Mouse (Mus musculus) forebrain, embryonic 16.5 days (tissue): ENCODE data around the gene C8a. TPM values are rescaled to one million over a fixed set of nuclear protein-coding genes. Genes with fewer than 3 reads are reported as not detected.

Source experiments
- polyA plus RNA-seq: library from polyadenylated mRNA; unstranded; fragments of >200 nt; fragmentation: Nextera tagmentation; extraction: Ambion mirVana; gene quantifications from 2 replicates; pipeline ENCODE4 v1.2.1, GENCODE M21; 2015

The C8a gene
- polyA plus RNA-seq, 1 experiment from 2014 or later = not detected

Other genes starting within 250 kb of the C8a start
- gene C8b, start 110.1 kb downstream of the C8a start, polyA plus RNA-seq = 0.25 TPM in 1 of 2 replicates, not detected in the other
- gene Gm17662, start 19.1 kb downstream of the C8a start, polyA plus RNA-seq = not detected in 2 replicates
- 0.07 and 0.28 TPM in 2 replicates for gene Fyb2, start 37.1 kb upstream of the C8a start, polyA plus RNA-seq
- gene Prkaa2, start 233.5 kb upstream of the C8a start, polyA plus RNA-seq = 14.0 and 14.4 TPM in 2 replicates